Mouse (Mus musculus) intestine, embryonic 15.5 days (tissue): Measurements from ENCODE around the gene Kxd1. TPM values are rescaled to one million over a fixed set of nuclear protein-coding genes. Genes with fewer than 3 reads are reported as not detected.

Experiments
- ATAC-seq: fragments of 200-750 bp; cut with Nextera tagmentation; 2 replicates; pipeline ENCODE4 v1.8.0; 2017; ENCODE audit warnings: moderate TSS enrichment, moderate library complexity
- H3K27ac ChIP-seq: fragments of 300-500 bp; sonication (generic); 2 replicates; pipeline ENCODE4 v1.5.1; 2015; ENCODE audit warnings: mild to moderate bottlenecking, inconsistent platforms
- H3K27me3 ChIP-seq: fragments of 300-500 bp; sonication (generic); replicated peaks from 2 replicates; pipeline ENCODE4 v1.6.1; 2015; ENCODE audit warnings: inconsistent platforms
- H3K36me3 ChIP-seq: fragments of 300-500 bp; sonication (generic); 2 replicates; pipeline ENCODE4 v1.6.1; 2015; ENCODE audit warnings: inconsistent platforms
- H3K4me1 ChIP-seq: fragments of 300-500 bp; sonication (generic); replicated peaks from 2 replicates; pipeline ENCODE4 v1.6.1; 2015; ENCODE audit warnings: inconsistent platforms
- H3K4me2 ChIP-seq: fragments of 300-500 bp; sonication (generic); replicated peaks from 2 replicates; pipeline ENCODE4 v1.6.1; 2015; ENCODE audit warnings: mild to moderate bottlenecking, inconsistent platforms
- H3K4me3 ChIP-seq: fragments of 300-500 bp; sonication (generic); replicated peaks from 2 replicates; pipeline ENCODE4 v1.5.1; 2015; ENCODE audit warnings: inconsistent platforms
- H3K9ac ChIP-seq: fragments of 300-500 bp; sonication (generic); 2 replicates; pipeline ENCODE4 v1.6.1; 2015; ENCODE audit warnings: inconsistent platforms
- H3K9me3 ChIP-seq: fragments of 300-500 bp; sonication (generic); 2 replicates; pipeline ENCODE4 v1.6.1; 2016; ENCODE audit warnings: inconsistent platforms
- WGBS: fragments of 180-500 bp; shearing (Covaris S2); methylation state at CpG from one replicate; pipeline ENCODE4 v1.1.7; 2015; 5-methylcytosine and 5-hydroxymethylcytosine counted together
- polyA plus RNA-seq: library from polyadenylated mRNA; unstranded; fragments of >200 nt; fragmentation: Nextera tagmentation; extraction: Ambion mirVana; gene quantifications from 2 replicates; pipeline ENCODE4 v1.2.1, GENCODE M21; 2015

The Kxd1 gene
- polyA plus RNA-seq, 1 experiment from 2014 or later = 60.5 TPM

GRCm38 (mm10) chr8:70509281-70509952 lies 18.3 kb downstream of the Kxd1 start:
- 8% methylated on average over 25 of the region's 25 CpGs for WGBS
- Histone ChIP-seq H3K9ac (peak overlapping the region; percentile 99), H3K9me3 (no peaks in the 10 kb centered on the region), H3K27me3 (no peaks in the 10 kb centered on the region), H3K4me1 (peaks cover 43% of the 10 kb centered on the region), H3K27ac (peak overlapping the region; percentile 98), H3K36me3 (peaks cover 22% of the 10 kb centered on the region), H3K4me2 (peak overlapping the region; percentile 79), H3K4me3 (peak overlapping the region; percentile 97)
- no peak for ATAC-seq

- no peak overlapping the region; the same call in 1 of the 2 replicates for H3K4me2 ChIP-seq
- H3K9ac ChIP-seq = no peak overlapping the region
- H3K9me3 ChIP-seq = no peaks in the 10 kb centered on the region
- H3K27ac ChIP-seq = peak overlapping the region; percentile 20; the same call in 1 of the 2 replicates
- peaks cover 17% of the 10 kb centered on the region for H3K27me3 ChIP-seq
- H3K4me3 ChIP-seq = no peak overlapping the region
- peaks cover 55% of the 10 kb centered on the region for H3K4me1 ChIP-seq
- peaks cover 13% of the 10 kb centered on the region for H3K36me3 ChIP-seq
- ATAC-seq = no peak
- 53% methylated on average over 5 of the region's 5 CpGs for WGBS
Measured at GRCm38 (mm10) chr8:70507027-70507393, 20.7 kb downstream of the Kxd1 start.

GRCm38 (mm10) chr8:70506328-70507026 lies 21.3 kb downstream of the Kxd1 start, which contains the start of gene Rex1bd:
Gene Rex1bd, minus strand, starts transcription at chr8:70506752.
- H3K9ac ChIP-seq = peak within 1 kb of the TSS; percentile 93
- peaks cover 23% of the 10 kb centered on the region for H3K27me3 ChIP-seq
- peak within 1 kb of the TSS; percentile 73 for H3K4me3 ChIP-seq
- H3K4me2 ChIP-seq = peak within 1 kb of the TSS; percentile 92
- H3K9me3 ChIP-seq = no peaks in the 10 kb centered on the region
- 2% methylated on average over 40 of the region's 40 CpGs for WGBS
- peak within 1 kb of the TSS; percentile 96 for H3K27ac ChIP-seq
- ATAC-seq = peak; percentile 88
- peaks cover 13% of the 10 kb centered on the region for H3K36me3 ChIP-seq
- peaks cover 54% of the 10 kb centered on the region for H3K4me1 ChIP-seq

GRCm38 (mm10) chr8:70505698-70506327 lies 21.9 kb downstream of the Kxd1 start:
- Histone ChIP-seq H3K9ac (peak overlapping the region; percentile 93), H3K27me3 (peaks cover 29% of the 10 kb centered on the region), H3K4me1 (peaks cover 58% of the 10 kb centered on the region), H3K9me3 (no peaks in the 10 kb centered on the region), H3K4me2 (peak overlapping the region; percentile 92), H3K27ac (peak overlapping the region; percentile 96), H3K4me3 (peak overlapping the region; percentile 73), H3K36me3 (peaks cover 13% of the 10 kb centered on the region)
- WGBS = 34% methylated on average over 32 of the region's 32 CpGs
- no peak for ATAC-seq

GRCm38 (mm10) chr8:70504851-70505250 lies 22.9 kb downstream of the Kxd1 start:
- H3K4me3 ChIP-seq = no peak overlapping the region
- no peak overlapping the region for H3K4me2 ChIP-seq
- H3K9me3 ChIP-seq = no peaks in the 10 kb centered on the region
- H3K9ac ChIP-seq = no peak overlapping the region
- H3K4me1 ChIP-seq = peaks cover 62% of the 10 kb centered on the region
- WGBS = 78% methylated on average over 3 of the region's 3 CpGs
- no peak overlapping the region for H3K27ac ChIP-seq
- H3K27me3 ChIP-seq = peaks cover 38% of the 10 kb centered on the region
- peaks cover 13% of the 10 kb centered on the region for H3K36me3 ChIP-seq
- no peak for ATAC-seq

GRCm38 (mm10) chr8:70504291-70504716 lies 23.5 kb downstream of the Kxd1 start:
- peaks cover 13% of the 10 kb centered on the region for H3K36me3 ChIP-seq
- H3K9ac ChIP-seq = no peak overlapping the region
- H3K4me2 ChIP-seq = no peak overlapping the region
- no peak overlapping the region for H3K4me3 ChIP-seq
- peaks cover 59% of the 10 kb centered on the region for H3K4me1 ChIP-seq
- H3K27me3 ChIP-seq = peaks cover 44% of the 10 kb centered on the region
- no peak overlapping the region for H3K27ac ChIP-seq
- H3K9me3 ChIP-seq = no peaks in the 10 kb centered on the region
- no peak for ATAC-seq
- 69% methylated on average over 16 of the region's 16 CpGs for WGBS

- peaks cover 8% of the 10 kb centered on the region for H3K36me3 ChIP-seq
- peaks cover 55% of the 10 kb centered on the region for H3K27me3 ChIP-seq
- H3K9ac ChIP-seq = no peak overlapping the region
- no peak overlapping the region for H3K4me3 ChIP-seq
- peaks cover 50% of the 10 kb centered on the region for H3K4me1 ChIP-seq
- peak; percentile 27 for ATAC-seq
- H3K27ac ChIP-seq = no peak overlapping the region
- no peak overlapping the region; the same call in 1 of the 2 replicates for H3K4me2 ChIP-seq
- no peaks in the 10 kb centered on the region for H3K9me3 ChIP-seq
- 16% methylated on average over 46 of the region's 46 CpGs for WGBS
Measured at GRCm38 (mm10) chr8:70503062-70503750, 24.6 kb downstream of the Kxd1 start.

GRCm38 (mm10) chr8:70502540-70502939 lies 25.2 kb downstream of the Kxd1 start:
- H3K27me3 ChIP-seq = peaks cover 59% of the 10 kb centered on the region
- no peak overlapping the region; the same call in 1 of the 2 replicates for H3K4me3 ChIP-seq
- ATAC-seq = no peak
- 39% methylated on average over 12 of the region's 12 CpGs for WGBS
- no peaks in the 10 kb centered on the region for H3K9me3 ChIP-seq
- peak overlapping the region; percentile 46; the same call in 1 of the 2 replicates for H3K4me2 ChIP-seq
- peaks cover 46% of the 10 kb centered on the region for H3K4me1 ChIP-seq
- H3K27ac ChIP-seq = no peak overlapping the region
- H3K36me3 ChIP-seq = peaks cover 3% of the 10 kb centered on the region
- H3K9ac ChIP-seq = peak overlapping the region; percentile 8; the same call in 1 of the 2 replicates

- H3K9me3 ChIP-seq = no peaks in the 10 kb centered on the region
- no peak overlapping the region; the same call in 1 of the 2 replicates for H3K4me3 ChIP-seq
- 14% methylated on average over 23 of the region's 23 CpGs for WGBS
- H3K4me2 ChIP-seq = peak overlapping the region; percentile 46
- H3K9ac ChIP-seq = peak overlapping the region; percentile 8; the same call in 1 of the 2 replicates
- no peak overlapping the region for H3K27ac ChIP-seq
- no peaks in the 10 kb centered on the region for H3K36me3 ChIP-seq
- peaks cover 65% of the 10 kb centered on the region for H3K27me3 ChIP-seq
- H3K4me1 ChIP-seq = peaks cover 46% of the 10 kb centered on the region
- no peak for ATAC-seq
Measured at GRCm38 (mm10) chr8:70501820-70502529, 25.8 kb downstream of the Kxd1 start.

GRCm38 (mm10) chr8:70500386-70501301 lies 27.1 kb downstream of the Kxd1 start:
- H3K4me1 ChIP-seq = peaks cover 42% of the 10 kb centered on the region
- H3K4me3 ChIP-seq = peak overlapping the region; percentile 21
- no peaks in the 10 kb centered on the region for H3K9me3 ChIP-seq
- H3K9ac ChIP-seq = 0 out of 2 replicates have a peak overlapping the region, but pooled peaks have one; percentile 17
- 8% methylated on average over 39 of the region's 39 CpGs for WGBS
- no peaks in the 10 kb centered on the region for H3K36me3 ChIP-seq
- peaks cover 78% of the 10 kb centered on the region for H3K27me3 ChIP-seq
- peak overlapping the region; percentile 56 for H3K4me2 ChIP-seq
- peak; percentile 29; the same call in 1 of the 2 replicates for ATAC-seq
- H3K27ac ChIP-seq = no peak overlapping the region

- peaks cover 98% of the 10 kb centered on the region for H3K27me3 ChIP-seq
- no peaks in the 10 kb centered on the region for H3K36me3 ChIP-seq
- WGBS = 6% methylated on average over 12 of the region's 12 CpGs
- no peak overlapping the region for H3K27ac ChIP-seq
- no peak for ATAC-seq
- H3K9ac ChIP-seq = no peak overlapping the region
- H3K4me2 ChIP-seq = no peak overlapping the region
- H3K9me3 ChIP-seq = no peaks in the 10 kb centered on the region
- peaks cover 40% of the 10 kb centered on the region for H3K4me1 ChIP-seq
- H3K4me3 ChIP-seq = no peak overlapping the region
Measured at GRCm38 (mm10) chr8:70495771-70496062, 32.0 kb downstream of the Kxd1 start.
